Mouse (Mus musculus): Measurements from ENCODE around the gene Stpg3.

Stpg3 gene

DNA sequence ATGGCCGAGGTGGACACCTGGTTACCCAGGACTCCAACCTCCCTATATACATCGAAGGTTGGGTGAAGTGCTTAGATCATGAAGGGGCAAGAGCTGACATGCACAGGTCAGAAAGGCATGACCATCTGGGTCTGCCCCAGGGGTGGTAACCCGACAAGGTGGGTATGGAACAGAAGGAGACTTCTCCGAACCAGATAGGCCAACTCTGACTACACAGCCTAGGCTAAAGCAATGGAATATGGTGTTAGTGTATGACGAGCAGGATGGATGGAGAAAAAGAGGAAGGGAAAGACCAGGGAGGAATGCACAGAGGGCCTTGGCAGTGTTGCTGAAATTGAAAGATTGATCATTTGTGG lies 27.9 kb downstream of the Stpg3 start:
- in situ Hi-C loops (cut with MboI; ENCODE audit: low pct_unique_long_range_greater_than_20kb in 1 of 2, low sequenced_read_pairs in 2 of 2, unreplicated experiment in 1 of 2): no loop called here

DNA sequence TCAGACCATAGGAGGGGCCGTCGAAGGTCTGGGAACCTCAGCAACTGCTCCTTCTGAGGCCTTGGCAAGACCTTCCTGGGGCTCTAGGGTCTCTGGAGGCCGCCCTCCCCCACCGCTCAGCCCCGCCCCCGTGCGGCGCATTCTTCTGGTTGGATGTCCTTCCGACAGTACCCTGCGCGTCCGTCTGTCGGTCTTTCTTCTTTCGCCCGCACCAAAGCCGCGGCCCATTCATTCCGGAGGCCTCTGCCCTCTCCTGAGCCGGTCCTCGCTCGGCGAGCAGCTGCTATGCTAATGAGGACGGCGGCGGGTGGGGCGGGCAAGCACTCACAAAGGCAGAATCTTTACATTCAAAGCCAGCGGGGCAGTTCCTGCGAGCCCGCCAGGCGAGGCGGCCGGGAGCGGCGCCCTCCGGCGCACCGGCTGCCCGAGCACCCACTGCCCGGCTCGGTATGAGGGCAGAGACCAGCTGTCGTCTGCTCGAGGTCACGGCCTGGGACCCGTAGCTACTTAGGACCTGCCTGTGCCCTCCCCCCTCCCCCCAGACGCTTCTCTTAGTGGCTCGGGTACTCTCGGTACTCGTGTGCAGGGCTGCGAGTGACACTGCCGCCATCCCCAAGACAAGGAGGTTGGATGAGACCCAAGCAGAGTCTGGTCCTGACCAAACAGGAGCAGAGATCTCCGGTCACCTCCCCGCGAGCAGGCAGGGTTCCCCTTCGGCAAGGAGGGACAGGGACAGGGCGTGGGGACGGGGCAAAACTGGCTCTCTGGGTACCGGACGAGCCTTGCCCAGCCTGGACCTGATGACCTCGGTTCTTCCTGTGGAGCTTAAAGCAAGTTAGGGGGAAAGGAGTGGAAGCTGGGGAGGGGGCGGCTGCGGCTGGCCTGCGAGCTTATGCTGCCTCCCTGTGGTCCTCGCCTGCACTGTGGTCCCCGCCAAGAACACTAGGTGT lies 28.5 kb downstream of the Stpg3 start:
- in situ Hi-C loops (cut with MboI; ENCODE audit: low pct_unique_long_range_greater_than_20kb in 1 of 2, low sequenced_read_pairs in 2 of 2, unreplicated experiment in 1 of 2): no loop called here

DNA sequence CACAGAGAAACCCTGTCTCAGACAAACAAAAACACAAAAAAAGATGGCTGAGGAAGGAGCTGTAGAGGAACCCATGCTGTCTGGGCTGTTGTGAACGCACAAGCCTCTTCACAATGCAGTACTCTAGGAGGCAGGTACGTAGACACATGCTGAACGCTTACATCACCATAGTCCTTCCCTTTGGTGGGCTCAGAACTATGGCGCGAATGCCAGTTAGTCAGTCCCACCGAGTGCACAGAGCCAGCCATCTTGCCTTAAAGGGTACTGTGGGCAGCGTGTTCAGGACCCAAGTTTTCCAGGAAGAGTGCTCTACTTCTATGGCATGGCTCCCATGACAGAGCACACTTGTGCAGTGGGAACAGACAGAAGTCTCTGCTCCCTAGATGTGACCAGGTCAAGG lies 29.9 kb downstream of the Stpg3 start:
- in situ Hi-C loops (cut with MboI; ENCODE audit: low pct_unique_long_range_greater_than_20kb in 1 of 2, low sequenced_read_pairs in 2 of 2, unreplicated experiment in 1 of 2): no loop called here

DNA sequence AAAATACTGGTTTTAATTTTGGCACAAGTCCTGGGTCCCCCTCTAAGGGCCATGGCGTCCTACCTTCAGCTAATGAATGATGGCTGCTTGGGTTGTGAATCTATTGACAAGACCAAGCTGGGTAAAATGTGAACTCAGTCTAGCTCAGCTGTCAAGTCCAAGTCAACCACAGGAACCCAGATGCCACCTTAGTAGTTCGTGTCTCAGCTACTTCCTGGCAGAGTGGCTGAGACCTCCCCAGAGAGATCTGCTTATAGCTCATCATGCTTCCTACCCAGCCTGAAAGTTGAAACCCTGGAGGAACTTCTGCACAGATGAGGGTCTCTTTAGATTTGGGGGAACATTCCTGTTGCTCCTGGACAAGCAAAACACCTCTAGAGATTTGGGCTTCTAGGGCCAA lies 31.1 kb downstream of the Stpg3 start:
- in situ Hi-C loops (cut with MboI; ENCODE audit: low pct_unique_long_range_greater_than_20kb in 1 of 2, low sequenced_read_pairs in 2 of 2, unreplicated experiment in 1 of 2): no loop called here

DNA sequence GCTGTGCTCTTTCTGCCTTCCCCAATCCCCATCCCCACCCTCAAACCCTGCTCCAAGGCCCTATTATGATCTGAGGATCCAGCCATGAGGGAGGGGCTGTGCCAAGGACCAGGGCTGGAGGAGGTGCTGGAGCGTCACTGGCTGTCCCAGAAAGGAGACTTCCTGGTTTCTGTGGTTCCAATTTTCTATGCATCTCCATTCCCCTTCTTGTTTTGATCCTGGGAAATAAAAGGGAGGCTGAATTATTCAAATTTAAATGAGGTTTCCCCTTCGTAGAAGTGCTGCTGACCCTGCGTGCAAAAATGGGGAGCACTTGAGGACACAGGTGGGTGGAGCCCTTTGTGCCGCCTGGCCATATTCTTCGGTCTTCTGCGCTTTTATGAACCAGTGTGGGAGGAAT lies 31.8 kb downstream of the Stpg3 start:
- in situ Hi-C loops (cut with MboI; ENCODE audit: low pct_unique_long_range_greater_than_20kb in 1 of 2, low sequenced_read_pairs in 2 of 2, unreplicated experiment in 1 of 2): no loop called here

DNA sequence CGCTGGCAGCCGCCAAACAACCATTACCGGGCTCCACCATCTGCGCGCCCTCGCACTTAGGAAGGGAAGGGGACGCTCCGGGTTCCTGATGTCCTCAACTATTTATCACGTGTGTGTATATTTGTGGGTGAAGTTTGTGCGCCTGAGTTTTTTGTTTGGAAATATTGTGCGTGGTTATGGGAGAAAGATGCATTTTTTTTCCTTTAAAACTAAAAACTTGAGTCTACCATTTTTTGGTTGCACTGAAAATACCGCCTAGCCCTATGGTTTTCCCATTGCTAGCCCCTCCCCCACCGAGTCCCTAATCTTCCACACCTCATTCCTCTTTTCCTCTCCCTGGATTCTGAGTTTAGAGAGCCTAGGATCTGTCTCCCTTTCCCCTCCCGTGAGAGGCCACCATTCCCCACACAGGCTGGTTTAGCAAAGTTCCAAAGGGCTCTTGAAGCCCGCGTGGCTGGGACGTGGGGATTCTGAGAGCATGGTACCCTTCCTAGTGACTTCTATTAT lies 32.5 kb downstream of the Stpg3 start:
- in situ Hi-C loops (cut with MboI; ENCODE audit: low pct_unique_long_range_greater_than_20kb in 1 of 2, low sequenced_read_pairs in 2 of 2, unreplicated experiment in 1 of 2): no loop called here

DNA sequence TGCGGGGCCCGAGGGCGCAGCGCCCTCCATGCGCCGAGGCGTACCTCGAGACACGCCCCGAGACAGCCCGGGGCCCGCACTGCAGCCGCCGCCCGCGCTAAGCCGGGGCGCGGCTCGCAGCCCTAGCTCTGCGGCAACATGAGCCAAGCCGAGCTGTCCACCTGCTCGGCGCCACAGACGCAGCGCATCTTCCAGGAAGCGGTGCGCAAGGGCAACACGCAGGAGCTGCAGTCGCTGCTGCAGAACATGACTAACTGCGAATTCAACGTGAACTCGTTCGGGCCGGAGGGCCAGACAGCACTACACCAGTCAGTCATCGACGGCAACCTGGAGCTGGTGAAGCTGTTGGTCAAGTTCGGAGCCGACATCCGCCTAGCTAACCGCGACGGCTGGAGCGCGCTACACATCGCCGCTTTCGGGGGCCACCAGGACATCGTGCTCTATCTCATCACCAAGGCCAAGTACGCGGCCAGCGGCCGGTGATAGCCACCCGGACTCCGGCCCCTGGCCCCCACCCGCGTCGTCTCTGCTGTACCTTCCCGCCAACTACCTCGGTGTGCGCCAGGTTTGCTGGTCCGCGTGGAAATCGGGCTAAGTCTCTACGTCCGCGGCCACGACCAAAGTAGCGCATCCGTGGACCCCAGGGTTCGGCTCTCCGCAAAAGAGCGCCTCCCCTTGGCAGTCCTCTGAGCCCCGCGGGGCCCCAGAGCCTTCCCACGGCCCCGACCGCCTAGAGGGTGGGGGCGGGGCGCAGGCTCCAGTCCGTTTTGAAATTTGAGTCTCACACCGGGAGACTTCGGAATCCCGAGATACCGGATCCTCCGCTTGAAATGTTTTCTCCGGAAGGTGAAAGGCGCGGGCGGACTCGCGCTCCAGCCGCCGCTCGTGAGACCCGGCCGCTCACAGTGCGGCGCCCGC lies 33.2 kb downstream of the Stpg3 start:
- in situ Hi-C loops (cut with MboI; ENCODE audit: low pct_unique_long_range_greater_than_20kb in 1 of 2, low sequenced_read_pairs in 2 of 2, unreplicated experiment in 1 of 2): no loop called here

DNA sequence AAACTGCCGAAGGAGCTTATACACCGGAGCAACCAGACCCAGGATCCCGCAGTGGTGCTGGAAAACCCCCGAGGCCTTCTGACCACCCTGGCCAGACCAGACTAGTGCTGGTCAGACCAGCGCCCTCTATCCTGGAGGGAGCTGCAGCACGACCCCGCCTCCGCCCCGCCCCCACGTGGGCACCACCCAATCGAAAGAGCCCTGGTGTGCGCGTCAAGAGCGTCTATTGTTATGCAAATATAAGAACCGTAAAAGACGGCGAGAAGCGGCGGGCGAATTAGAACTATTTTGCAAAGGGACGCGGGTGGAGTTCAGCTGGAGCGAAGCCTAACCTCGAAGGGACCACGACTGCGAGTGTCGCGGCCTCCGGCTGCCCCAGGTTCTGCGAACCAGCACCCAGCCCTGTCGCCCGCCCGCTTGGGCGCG lies 33.9 kb downstream of the Stpg3 start, which contains the start of gene Nrarp:
TSS of gene Nrarp (plus strand) at position 281 of the 426 bp plus-strand sequence.
- in situ Hi-C loops (cut with MboI; ENCODE audit: low pct_unique_long_range_greater_than_20kb in 1 of 2, low sequenced_read_pairs in 2 of 2, unreplicated experiment in 1 of 2): no loop called here

DNA sequence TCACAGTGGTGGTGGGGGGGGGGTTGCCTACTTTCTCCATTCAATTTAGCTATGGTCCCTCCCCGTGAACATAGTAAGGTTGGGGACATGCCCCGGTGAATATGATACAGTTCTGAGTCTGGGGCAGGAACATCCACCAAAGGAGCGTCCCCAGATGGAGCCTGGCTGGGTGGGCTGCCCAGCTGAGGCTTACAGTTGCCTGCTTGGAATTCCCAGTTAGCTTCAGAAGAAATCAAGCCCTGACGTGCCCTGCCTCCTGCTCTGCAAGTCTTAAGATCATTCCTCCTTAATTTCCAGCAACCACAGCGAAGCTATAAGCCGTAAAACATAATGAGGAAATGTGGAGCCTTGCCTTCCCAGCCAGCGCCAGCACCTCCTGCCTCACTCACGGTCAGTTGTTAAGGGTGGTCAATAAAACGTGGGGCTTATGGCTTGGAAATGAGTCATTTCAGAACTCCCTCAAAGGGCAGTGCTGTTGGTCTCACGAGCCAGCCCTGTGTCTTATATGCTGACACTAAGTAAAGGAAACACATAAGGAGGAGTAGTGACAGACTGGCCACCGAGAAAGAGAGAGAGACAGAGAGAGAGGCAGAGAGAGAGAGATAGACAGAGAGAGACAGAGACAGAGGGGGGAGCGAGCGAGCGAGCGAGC lies 34.7 kb downstream of the Stpg3 start:
- in situ Hi-C loops (cut with MboI; ENCODE audit: low pct_unique_long_range_greater_than_20kb in 1 of 2, low sequenced_read_pairs in 2 of 2, unreplicated experiment in 1 of 2): no loop called here

DNA sequence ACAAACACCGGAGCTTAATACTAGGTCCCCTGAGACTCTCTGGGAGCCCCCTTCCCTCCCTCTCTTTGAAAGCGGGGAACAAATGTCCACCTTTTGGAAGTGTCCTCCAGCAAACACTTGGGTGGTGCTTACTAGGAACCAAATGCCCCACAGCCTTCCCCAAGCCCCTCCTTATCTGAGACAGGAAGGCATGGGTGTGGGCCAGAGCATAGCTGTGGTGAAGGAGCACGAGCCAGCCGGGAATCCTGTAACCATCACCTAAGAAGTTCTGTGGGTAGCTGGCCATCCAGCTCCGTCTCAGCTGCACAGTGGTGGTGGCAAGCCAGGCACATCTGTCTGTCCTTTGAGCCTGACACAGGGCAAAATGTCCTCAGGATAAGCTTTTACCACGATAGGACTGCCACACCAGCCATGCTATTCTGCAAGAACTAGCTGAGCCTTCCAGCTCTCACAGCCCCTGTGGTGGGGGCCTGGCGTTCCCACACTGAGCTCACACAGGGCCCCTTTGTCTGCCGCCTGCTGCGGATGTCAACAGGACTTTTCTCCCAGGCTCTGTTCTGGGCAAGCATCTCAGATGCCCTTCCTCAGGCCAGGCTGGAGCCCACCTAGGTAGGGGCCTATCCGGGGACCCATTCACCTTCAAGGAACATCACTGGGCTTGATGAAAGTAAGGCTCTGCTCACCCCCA lies 36.0 kb downstream of the Stpg3 start:
- in situ Hi-C loops (cut with MboI; ENCODE audit: low pct_unique_long_range_greater_than_20kb in 1 of 2, low sequenced_read_pairs in 2 of 2, unreplicated experiment in 1 of 2): no loop called here

DNA sequence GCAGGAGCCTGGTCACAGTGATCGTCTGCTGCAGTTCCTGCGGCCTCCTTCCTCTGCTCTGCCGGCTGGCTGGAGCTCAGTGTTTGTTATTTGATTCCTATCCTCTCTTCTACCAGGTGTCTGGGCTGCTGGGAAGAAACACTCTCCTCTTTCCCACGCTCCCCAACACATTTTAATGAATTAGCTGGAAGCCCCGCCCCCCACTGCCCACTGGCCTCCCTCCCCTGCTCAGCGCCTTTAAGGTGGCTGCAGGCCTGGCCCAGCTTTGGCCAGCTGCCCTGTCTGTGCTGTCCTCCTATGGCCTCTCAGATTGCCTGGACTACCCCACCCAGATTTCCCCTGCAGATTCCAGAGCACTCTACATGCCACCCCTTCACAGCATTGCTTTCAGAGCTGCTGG lies 36.8 kb downstream of the Stpg3 start:
- in situ Hi-C loops (cut with MboI; ENCODE audit: low pct_unique_long_range_greater_than_20kb in 1 of 2, low sequenced_read_pairs in 2 of 2, unreplicated experiment in 1 of 2): no loop called here

DNA sequence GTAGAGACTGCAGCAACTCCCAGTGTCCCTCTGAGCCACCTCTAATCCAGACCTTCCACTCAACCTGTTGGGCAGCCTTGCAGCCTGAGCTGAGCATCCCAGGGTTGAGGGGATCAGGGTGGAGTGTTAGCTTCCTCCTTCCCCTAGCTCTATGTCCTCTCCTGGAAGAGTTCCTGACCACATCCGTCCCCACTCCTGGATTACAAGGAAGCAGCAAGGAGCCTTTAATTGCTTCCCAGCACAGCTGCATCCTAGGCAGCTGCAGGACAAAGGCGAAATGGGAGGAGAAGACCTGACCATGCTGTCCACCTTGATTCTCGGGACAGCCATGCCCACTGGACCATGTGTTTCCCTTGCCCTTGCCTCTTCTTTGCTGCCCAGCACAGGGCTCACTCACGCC lies 37.4 kb downstream of the Stpg3 start:
- in situ Hi-C loops (cut with MboI; ENCODE audit: low pct_unique_long_range_greater_than_20kb in 1 of 2, low sequenced_read_pairs in 2 of 2, unreplicated experiment in 1 of 2): no loop called here

DNA sequence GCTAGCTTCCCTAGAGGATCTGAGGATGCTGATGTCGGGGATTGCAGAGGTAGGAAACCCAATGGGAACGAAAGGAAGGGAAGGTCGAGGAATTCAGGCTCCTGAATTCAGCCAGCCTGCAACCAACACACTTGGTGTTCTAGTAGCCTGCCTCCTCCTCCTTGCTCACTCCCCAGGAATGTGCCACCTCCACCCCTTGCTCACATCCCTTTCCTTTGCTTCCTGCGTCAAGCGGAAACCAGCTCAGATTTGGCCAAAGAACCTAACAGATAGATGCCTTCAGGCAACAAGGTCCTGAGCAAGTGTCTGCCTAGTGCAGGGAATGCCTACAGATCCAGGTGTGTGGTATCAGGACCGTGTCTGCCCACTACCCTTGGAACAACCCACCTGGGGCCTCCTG lies 37.9 kb downstream of the Stpg3 start:
- in situ Hi-C loops (cut with MboI; ENCODE audit: low pct_unique_long_range_greater_than_20kb in 1 of 2, low sequenced_read_pairs in 2 of 2, unreplicated experiment in 1 of 2): no loop called here

DNA sequence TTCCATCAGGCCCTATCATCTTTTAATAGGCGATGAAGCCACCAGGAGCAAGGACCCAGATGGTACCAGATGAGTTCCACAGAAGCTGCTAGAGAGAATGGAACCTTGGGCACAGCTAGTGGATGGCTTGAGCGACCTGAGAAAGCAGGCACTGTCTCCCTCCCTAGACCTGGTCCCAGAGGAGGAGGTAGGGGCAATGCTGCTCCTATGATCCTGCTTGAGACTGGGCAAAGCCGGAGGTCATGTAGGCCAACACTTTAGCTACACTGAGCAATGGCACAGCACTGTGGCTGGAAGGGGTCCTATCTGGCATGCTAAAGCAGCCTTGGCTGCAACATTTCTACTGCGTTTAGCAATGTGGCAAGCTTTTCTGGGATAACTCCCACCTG lies 38.8 kb downstream of the Stpg3 start:
- in situ Hi-C loops (cut with MboI; ENCODE audit: low pct_unique_long_range_greater_than_20kb in 1 of 2, low sequenced_read_pairs in 2 of 2, unreplicated experiment in 1 of 2): no loop called here

DNA sequence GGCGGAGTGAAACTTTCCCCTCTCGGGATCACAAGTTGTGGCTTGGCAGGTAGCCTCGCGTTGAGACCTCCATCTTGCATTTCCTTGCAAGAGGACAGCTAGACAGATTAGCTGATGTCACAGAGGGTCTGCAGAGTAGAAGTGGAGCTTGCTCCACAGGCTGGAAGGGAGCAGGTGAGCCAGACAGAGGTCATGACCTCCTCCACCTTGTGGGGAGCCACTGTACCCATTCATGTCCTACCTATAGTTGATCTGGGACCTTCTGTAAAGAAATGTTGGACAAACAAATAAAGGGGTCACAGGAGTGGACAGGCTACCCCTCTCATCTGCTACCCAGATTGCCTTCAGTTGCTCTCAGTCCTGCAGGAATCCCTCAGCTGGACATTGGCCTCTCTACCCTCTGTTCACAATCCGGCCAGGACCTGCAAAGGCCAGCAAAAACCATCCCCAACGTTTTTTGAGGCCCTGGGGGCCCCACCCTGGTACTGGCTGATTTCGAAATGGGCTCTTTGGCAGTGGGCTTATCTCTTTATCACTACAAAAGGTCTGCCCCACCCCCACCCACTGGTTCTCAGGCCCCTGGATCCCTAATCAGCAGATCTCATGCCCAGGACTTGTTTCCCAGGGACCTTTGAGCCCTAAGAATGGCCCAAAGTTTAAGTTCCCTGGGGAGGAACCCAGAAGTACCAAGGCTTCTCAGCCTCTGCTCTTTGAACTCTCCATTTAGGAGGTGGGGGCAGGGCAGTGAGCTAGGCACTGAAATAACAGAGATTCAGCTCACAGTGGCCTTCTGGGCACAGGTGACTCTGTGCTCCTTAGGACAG lies 39.4 kb downstream of the Stpg3 start:
- in situ Hi-C loops (cut with MboI; ENCODE audit: low pct_unique_long_range_greater_than_20kb in 1 of 2, low sequenced_read_pairs in 2 of 2, unreplicated experiment in 1 of 2): no loop called here

DNA sequence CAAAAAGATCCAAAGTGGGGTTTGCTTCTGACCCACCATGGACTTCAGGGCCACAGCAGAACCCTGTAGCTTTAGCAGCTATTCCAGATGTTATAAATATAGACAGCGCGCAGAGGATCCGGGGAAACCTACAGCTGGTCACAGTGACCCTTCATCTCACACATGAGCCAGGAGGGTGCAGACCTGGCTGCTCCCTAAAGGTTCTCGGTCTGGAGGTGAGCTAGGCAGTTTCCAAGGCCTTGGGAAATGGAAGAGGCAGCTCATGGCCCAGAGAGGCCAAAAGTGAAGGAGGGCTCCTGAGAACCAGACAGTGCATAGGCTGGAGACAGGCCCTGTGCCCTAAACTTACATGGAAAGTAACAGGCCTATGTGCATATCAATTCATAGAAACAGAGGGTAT lies 40.6 kb downstream of the Stpg3 start:
- in situ Hi-C loops (cut with MboI; ENCODE audit: low pct_unique_long_range_greater_than_20kb in 1 of 2, low sequenced_read_pairs in 2 of 2, unreplicated experiment in 1 of 2): no loop called here

DNA sequence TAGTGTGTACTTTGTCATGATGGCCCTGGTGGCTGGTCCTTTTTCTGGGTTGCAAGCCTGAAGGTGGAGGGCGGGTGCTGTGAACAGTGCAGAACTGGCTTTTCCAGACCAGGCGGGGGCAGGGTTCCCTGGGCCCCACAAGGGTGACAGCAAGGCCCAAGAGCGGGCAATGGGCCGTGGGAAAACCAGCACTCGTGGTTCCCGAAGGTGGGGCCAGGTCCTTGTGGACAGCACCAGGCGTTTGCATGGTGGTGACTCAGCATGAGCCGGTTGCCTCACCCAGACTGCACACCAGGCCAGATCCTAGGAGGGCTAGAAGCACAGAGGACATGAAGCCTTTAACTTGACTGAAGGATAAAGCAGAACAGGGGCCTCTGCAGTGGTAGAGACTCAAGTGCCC lies 41.8 kb downstream of the Stpg3 start:
- in situ Hi-C loops (cut with MboI; ENCODE audit: low pct_unique_long_range_greater_than_20kb in 1 of 2, low sequenced_read_pairs in 2 of 2, unreplicated experiment in 1 of 2): no loop called here

DNA sequence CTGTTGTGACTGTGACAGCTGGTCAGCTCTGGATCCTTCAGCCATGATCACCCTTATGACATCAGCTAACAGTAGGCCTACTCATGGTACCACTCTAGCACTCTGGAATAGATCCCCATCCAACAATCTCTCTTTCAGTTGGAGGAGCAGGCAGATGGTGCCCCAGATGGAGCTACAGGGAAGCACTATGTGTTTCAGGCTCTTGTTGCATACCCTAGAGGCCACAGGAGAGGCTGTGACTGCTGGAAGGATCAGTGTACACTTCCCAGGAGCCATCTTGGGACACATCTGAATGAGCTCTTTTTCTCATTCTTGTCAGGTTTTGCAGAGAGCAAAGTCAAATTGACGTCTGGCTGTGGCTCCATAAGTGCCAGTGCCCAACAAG lies 42.7 kb downstream of the Stpg3 start:
- in situ Hi-C loops (cut with MboI; ENCODE audit: low pct_unique_long_range_greater_than_20kb in 1 of 2, low sequenced_read_pairs in 2 of 2, unreplicated experiment in 1 of 2): no loop called here
